Mouse (Mus musculus) kidney, embryonic 14.5 days (tissue): ENCODE measurements around the gene Pde2a. TPM values are rescaled to one million over a fixed set of nuclear protein-coding genes. Genes with fewer than 3 reads are reported as not detected.
A peak's percentile ranks its signal among the peaks of the same experiment; 100 is the strongest.
"Not testable (repeated sequence)": the region's sequence is repeated elsewhere in the genome, so short reads cannot be mapped to it uniquely, and the experiment has no call there.

ENCODE experiments used
- ATAC-seq: fragments of 200-750 bp; cut with Nextera tagmentation; 2 replicates; pipeline ENCODE4 v1.8.0; 2017; ENCODE audit warnings: moderate number of reproducible peaks, mild to moderate bottlenecking, moderate TSS enrichment, moderate library complexity; ENCODE audit not compliant: low FRiP score, low TSS enrichment
- H3K27ac ChIP-seq: fragments of 300-500 bp; sonication (generic); 2 replicates; pipeline ENCODE4 v1.5.1; 2014; ENCODE audit warnings: low read depth, mild to moderate bottlenecking, low read length, moderate library complexity, mixed read lengths
- H3K27me3 ChIP-seq: fragments of 300-500 bp; sonication (generic); 2 replicates; pipeline ENCODE4 v1.6.1; 2014; ENCODE audit warnings: mild to moderate bottlenecking, low read length; ENCODE audit not compliant: control insufficient read depth, insufficient read depth
- H3K36me3 ChIP-seq: fragments of 300-500 bp; sonication (generic); 2 replicates; pipeline ENCODE4 v1.6.1; 2014; ENCODE audit warnings: low read length, mixed read lengths; ENCODE audit not compliant: control insufficient read depth, insufficient read depth
- H3K4me1 ChIP-seq: fragments of 300-500 bp; sonication (generic); 2 replicates; pipeline ENCODE4 v1.6.1; 2014; ENCODE audit warnings: low read length, mixed read lengths; ENCODE audit not compliant: control insufficient read depth, insufficient read depth
- H3K4me2 ChIP-seq: fragments of 300-500 bp; sonication (generic); replicated peaks from 2 replicates; pipeline ENCODE4 v1.6.1; 2014; ENCODE audit warnings: low read depth, mild to moderate bottlenecking, low read length
- H3K4me3 ChIP-seq: fragments of 300-500 bp; sonication (generic); 2 replicates; pipeline ENCODE4 v1.5.1; 2014; ENCODE audit warnings: mild to moderate bottlenecking, low read length
- H3K9ac ChIP-seq: fragments of 300-500 bp; sonication (generic); 2 replicates; pipeline ENCODE4 v1.6.1; 2014; ENCODE audit warnings: low read depth, mild to moderate bottlenecking, low read length, moderate library complexity
- H3K9me3 ChIP-seq: fragments of 300-500 bp; sonication (generic); 2 replicates; pipeline ENCODE4 v1.6.1; 2016; ENCODE audit warnings: low read length; ENCODE audit not compliant: control insufficient read depth
- WGBS: fragments of 180-500 bp; shearing (Covaris S2); extraction: QIAGEN DNeasy Blood & Tissue Kit; methylation state at CpG from one replicate; pipeline ENCODE4 v1.1.7; 2014; 5-methylcytosine and 5-hydroxymethylcytosine counted together
- polyA plus RNA-seq: library from polyadenylated mRNA; unstranded; fragments of >200 nt; fragmentation: Nextera tagmentation; extraction: Ambion mirVana; gene quantifications from 2 replicates; pipeline ENCODE4 v1.2.1, GENCODE M21; 2014

Gene Pde2a
- polyA plus RNA-seq, 1 experiment from 2014 or later: 16.4 TPM

DNA sequence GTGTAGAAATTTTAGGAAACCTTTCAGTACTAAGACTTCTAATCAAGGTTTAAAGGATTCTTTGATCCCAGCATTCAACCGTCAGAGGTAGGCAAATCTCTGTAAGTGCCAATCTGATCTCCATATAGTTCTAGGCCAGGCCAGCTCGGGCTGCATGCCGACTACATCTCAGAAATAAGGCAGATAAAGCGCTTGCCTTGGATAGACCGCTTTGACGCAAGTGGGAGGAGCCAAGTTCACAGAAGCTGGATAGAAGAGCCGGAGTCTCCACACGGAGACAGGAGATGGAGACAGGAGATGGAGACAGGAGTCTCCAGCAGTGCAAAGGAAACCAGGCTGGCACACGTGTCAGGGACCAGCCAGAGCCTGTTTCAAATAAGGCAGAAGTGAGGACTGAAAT lies 118.3 kb downstream of the Pde2a start:
- no peaks in the 10 kb centered on the region for H3K27me3 ChIP-seq
- H3K4me1 ChIP-seq: peaks cover 5% of the 10 kb centered on the region; the same call in 1 of the 2 replicates
- H3K4me2 ChIP-seq: no peak overlapping the region
- no peak overlapping the region for H3K27ac ChIP-seq
- ATAC-seq: no peak
- 47% methylated on average over 9 of the region's 9 CpGs for WGBS
- no peaks in the 10 kb centered on the region for H3K9me3 ChIP-seq
- H3K9ac ChIP-seq: no peak overlapping the region
- H3K4me3 ChIP-seq: no peak overlapping the region
- no peaks in the 10 kb centered on the region for H3K36me3 ChIP-seq

DNA sequence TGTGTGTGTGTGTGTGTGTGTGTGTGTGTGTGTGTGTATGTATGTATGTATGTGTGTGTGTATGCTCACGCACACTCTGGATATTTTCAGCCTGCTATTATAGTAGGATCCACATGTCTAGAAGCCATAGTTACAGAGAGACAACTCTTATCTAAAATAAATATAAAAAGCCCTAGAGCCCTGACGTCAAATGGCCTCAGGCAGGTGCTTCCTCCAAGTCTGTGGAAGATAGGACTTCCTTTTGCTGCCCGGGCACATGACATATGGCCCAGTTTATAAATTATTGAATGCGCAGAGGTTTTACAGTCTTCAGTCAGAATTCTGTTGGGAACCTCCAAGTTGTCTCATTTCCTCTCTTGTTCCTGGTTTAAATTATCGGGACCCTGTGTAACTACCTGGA lies 119.2 kb downstream of the Pde2a start:
- Histone ChIP-seq H3K36me3 (no peaks in the 10 kb centered on the region), H3K9ac (no peak overlapping the region), H3K9me3 (no peaks in the 10 kb centered on the region), H3K27ac (no peak overlapping the region), H3K4me2 (no peak overlapping the region), H3K27me3 (no peaks in the 10 kb centered on the region), H3K4me3 (no peak overlapping the region), H3K4me1 (peaks cover 5% of the 10 kb centered on the region; the same call in 1 of the 2 replicates)
- 65% methylated on average over 5 of the region's 5 CpGs for WGBS
- no peak for ATAC-seq

DNA sequence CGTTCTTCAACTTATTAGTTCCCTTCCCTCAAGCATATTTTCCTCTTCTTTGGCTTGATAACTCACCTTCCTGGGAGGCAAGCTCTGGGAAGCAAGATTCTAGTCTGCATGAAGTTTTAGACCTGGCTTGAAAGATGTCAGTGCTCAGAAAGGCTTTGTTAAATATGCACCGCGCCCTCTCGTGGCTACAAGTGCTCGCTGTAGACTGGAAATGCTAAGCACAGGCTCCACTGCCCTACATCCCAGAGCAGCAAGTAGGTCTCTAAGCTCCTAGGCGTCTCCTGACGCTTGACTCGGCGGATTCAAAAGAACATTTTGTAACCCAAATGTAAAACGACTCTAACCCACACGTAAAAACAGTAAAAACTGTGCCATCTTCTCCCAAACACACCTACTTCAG lies 119.6 kb downstream of the Pde2a start:
- H3K4me2 ChIP-seq: peak overlapping the region; percentile 33; the same call in 1 of the 2 replicates
- WGBS: 1% methylated on average over 11 of the region's 11 CpGs
- no peaks in the 10 kb centered on the region for H3K36me3 ChIP-seq
- no peak overlapping the region for H3K4me3 ChIP-seq
- H3K9ac ChIP-seq: peak overlapping the region; percentile 24; the same call in 1 of the 2 replicates
- H3K27ac ChIP-seq: no peak overlapping the region
- peak; percentile 81; the same call in 1 of the 2 replicates for ATAC-seq
- no peaks in the 10 kb centered on the region for H3K9me3 ChIP-seq
- H3K4me1 ChIP-seq: peaks cover 5% of the 10 kb centered on the region; the same call in 1 of the 2 replicates
- H3K27me3 ChIP-seq: no peaks in the 10 kb centered on the region

DNA sequence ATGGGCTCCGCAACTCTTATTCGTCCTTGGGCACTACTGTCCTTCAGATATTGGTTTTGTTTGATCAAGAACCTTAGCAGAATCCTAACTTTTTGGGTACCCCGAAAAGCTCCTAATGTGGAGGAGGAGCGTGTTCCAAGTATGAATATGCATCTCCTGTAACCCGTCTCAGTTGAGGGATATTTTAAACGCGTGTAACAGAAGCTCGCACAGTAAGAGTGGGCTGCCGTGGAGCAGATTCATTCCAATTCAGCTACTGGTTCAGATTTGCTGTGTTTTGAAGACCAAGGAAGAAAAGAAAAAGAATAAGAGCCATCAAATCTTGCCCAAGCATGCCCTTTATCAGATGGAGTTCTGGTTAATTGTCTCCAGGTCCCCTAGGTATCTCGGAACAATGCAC lies 120.2 kb downstream of the Pde2a start:
- H3K4me3 ChIP-seq: no peak overlapping the region
- H3K27ac ChIP-seq: no peak overlapping the region
- 66% methylated on average over 10 of the region's 10 CpGs for WGBS

DNA sequence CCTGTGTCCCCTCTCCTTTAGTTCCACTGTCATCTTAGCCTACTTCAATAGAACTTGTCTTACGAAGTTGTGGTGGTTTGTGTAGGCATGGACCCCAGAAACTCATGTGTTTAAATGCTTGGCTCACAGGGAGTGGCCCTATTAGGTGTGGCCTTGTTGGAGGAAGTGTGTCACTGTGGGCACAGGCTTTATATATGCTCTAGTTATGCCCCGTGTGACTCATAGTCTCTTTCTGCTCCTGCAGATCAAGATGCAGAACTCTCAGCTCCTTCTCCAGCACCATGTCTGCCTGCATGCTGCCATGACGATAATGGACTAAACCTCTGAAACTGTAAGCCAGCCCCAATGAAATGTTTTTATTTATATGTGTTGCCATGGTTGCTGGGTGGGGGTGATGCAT lies 126.2 kb downstream of the Pde2a start:
- no peak for ATAC-seq
- H3K4me3 ChIP-seq: no peak overlapping the region
- no peak overlapping the region for H3K27ac ChIP-seq
- H3K27me3 ChIP-seq: no peaks in the 10 kb centered on the region
- 76% methylated on average over 3 of the region's 3 CpGs for WGBS
- no peak overlapping the region for H3K9ac ChIP-seq
- H3K4me1 ChIP-seq: no peaks in the 10 kb centered on the region
- no peaks in the 10 kb centered on the region for H3K36me3 ChIP-seq
- no peaks in the 10 kb centered on the region for H3K9me3 ChIP-seq
- no peak overlapping the region for H3K4me2 ChIP-seq

More for the DNA sequence above, 120.2 kb downstream of the Pde2a start:
- ATAC-seq: no peak
- Histone ChIP-seq H3K9me3 (no peaks in the 10 kb centered on the region), H3K4me2 (peak overlapping the region; percentile 33; the same call in 1 of the 2 replicates), H3K4me1 (peaks cover 5% of the 10 kb centered on the region; the same call in 1 of the 2 replicates), H3K9ac (peak overlapping the region; percentile 24), H3K27me3 (no peaks in the 10 kb centered on the region), H3K36me3 (no peaks in the 10 kb centered on the region)

DNA sequence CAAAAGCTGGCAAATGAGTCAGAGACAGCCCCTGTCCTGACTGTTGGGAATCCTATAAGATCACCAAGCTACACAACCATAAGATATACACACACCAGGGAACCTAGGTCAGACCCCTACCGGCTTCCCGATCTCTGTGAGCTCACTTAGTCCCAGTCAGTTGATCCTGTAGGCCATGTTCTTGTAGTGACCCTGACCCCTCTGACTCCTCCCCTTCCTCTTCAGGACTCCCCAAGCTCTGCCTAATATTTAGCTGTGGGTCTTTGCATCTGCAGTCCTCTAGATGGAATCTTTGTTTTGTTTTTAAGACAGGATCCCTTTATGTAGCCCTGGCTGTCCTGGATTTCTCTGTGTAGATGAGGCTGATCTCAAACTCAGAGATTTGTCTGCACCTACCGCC lies 127.8 kb downstream of the Pde2a start:
- H3K4me1 ChIP-seq: no peaks in the 10 kb centered on the region
- no peaks in the 10 kb centered on the region for H3K9me3 ChIP-seq
- no peaks in the 10 kb centered on the region for H3K36me3 ChIP-seq
- H3K27ac ChIP-seq: no peak overlapping the region
- H3K9ac ChIP-seq: no peak overlapping the region
- WGBS: 80% methylated on average over 3 of the region's 3 CpGs
- ATAC-seq: no peak
- no peak overlapping the region for H3K4me3 ChIP-seq
- H3K4me2 ChIP-seq: no peak overlapping the region
- H3K27me3 ChIP-seq: no peaks in the 10 kb centered on the region

DNA sequence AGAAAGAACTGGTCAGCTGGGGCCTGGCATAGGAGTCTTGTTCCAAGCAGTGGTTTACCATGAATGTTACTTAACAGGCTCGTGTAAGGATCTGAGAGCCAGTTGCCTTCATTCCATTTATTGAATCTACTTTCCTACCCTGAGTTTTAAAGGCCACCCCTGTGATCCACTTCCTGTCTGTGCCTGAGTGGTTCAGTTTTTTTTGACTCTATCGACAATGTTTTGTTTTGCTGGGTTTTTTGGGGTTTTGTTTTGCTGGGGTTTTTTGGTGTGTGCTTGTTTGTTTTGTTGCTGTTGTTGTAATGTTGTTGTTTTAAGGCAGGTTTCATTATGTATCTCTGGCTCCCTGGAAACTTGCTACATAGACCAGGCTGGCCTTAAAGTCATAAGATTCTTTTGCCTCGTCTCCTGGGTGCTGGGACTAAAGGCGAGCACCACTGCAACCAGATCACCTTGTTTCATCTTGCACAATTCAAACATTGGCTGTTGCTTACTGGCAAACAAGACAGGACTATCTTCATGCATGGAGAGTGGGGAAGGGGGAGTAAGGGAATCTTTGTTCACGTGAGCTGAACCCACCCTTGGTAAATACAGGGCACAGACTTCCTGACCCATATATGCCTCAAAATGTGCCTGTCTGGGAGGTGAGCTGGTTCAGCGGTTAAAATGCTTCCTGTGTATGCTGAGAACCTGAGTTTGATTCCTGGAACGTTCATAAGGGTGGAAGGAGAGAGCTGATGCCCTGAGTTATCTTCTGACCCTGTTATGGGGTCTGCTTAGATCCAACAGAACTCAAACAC lies 129.4 kb downstream of the Pde2a start:
- no peak overlapping the region for H3K4me3 ChIP-seq
- no peaks in the 10 kb centered on the region for H3K27me3 ChIP-seq
- H3K9ac ChIP-seq: no peak overlapping the region
- no peaks in the 10 kb centered on the region for H3K36me3 ChIP-seq
- 70% methylated on average over 7 of the region's 7 CpGs for WGBS
- no peak overlapping the region for H3K27ac ChIP-seq
- no peak for ATAC-seq
- H3K4me2 ChIP-seq: no peak overlapping the region
- no peaks in the 10 kb centered on the region for H3K4me1 ChIP-seq
- no peaks in the 10 kb centered on the region for H3K9me3 ChIP-seq

DNA sequence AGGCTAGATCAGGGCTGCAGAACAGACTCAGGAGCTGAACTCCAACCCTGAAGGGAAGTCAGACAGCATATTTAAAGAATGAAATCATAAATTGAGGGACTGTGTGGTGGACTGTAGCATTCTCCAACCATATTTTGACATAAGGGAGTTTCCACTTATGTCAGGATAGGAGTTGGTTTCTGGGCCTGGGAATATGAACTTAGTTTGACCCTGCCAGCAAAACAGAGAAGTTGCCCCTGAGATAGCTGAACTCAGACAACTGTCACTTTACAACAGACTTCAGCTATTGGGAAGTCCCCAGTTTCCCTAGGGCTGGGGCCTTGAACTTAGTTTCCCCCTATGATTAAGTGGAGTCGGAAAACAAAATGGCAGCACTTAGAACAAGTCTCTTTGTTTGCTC lies 130.0 kb downstream of the Pde2a start:
- Histone ChIP-seq H3K9me3 (no peaks in the 10 kb centered on the region), H3K4me3 (no peak overlapping the region), H3K27ac (no peak overlapping the region), H3K4me2 (no peak overlapping the region), H3K4me1 (no peaks in the 10 kb centered on the region), H3K36me3 (no peaks in the 10 kb centered on the region), H3K27me3 (no peaks in the 10 kb centered on the region), H3K9ac (no peak overlapping the region)
- no peak for ATAC-seq
- 86% methylated on average over 1 of the region's 1 CpGs for WGBS

DNA sequence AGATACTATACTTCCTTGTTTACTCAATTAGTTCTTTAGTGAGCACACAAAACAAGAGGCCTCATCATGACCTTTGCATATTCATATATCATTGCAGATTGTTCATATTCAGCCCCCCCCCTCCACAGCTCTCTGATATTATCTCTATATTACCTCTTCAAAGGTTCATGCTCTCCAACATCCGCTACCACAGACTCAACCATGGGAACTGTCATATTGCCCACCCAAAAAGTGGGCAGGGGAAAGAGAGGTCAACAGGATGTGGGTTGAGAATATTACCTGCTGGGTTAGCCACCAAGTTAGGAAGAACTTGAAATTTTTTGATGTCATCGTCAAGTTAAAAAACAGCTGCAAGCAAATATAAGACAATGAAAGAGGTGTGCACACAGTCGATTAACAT lies 134.0 kb downstream of the Pde2a start:
- not testable (repeated sequence) for H3K4me2 ChIP-seq, H3K27me3 ChIP-seq, H3K36me3 ChIP-seq, H3K27ac ChIP-seq, H3K9ac ChIP-seq, H3K4me3 ChIP-seq, ATAC-seq, H3K4me1 ChIP-seq, H3K9me3 ChIP-seq
- WGBS: 88% methylated on average over 3 of the region's 3 CpGs
